Mouse (Mus musculus): Measurements from ENCODE around the gene Arhgap31. TPM values are rescaled to one million over a fixed set of nuclear protein-coding genes. Genes with fewer than 3 reads are reported as not detected.

Gene Arhgap31
- polyA plus RNA-seq, 1 experiment from 2014 or later = 6.6 TPM

GRCm38 (mm10) chr16:38676647-38677046 lies 36.4 kb downstream of the Arhgap31 start:
- Histone ChIP-seq H3K36me3 (no peaks in the 10 kb centered on the region), H3K9ac (no peak overlapping the region), H3K27me3 (no peaks in the 10 kb centered on the region), H3K4me3 (no peak overlapping the region), H3K4me2 (no peak overlapping the region), H3K4me1 (replicated peaks) (peaks cover 21% of the 10 kb centered on the region), H3K27ac (no peak overlapping the region), H3K9me3 (no peaks in the 10 kb centered on the region)
- no peak for ATAC-seq (ENCODE audit: low FRiP score)
- WGBS = 94% methylated on average over 4 of the region's 4 CpGs

GRCm38 (mm10) chr16:38675600-38676335 lies 37.3 kb downstream of the Arhgap31 start:
- peaks cover 25% of the 10 kb centered on the region for H3K4me1 ChIP-seq (replicated peaks)
- H3K9me3 ChIP-seq = no peaks in the 10 kb centered on the region
- no peak overlapping the region for H3K27ac ChIP-seq
- no peak overlapping the region for H3K4me3 ChIP-seq
- WGBS = 75% methylated on average over 9 of the region's 9 CpGs
- no peak overlapping the region for H3K9ac ChIP-seq
- H3K4me2 ChIP-seq = no peak overlapping the region
- no peaks in the 10 kb centered on the region for H3K36me3 ChIP-seq
- no peaks in the 10 kb centered on the region for H3K27me3 ChIP-seq
- no peak for ATAC-seq (ENCODE audit: low FRiP score)

DNA sequence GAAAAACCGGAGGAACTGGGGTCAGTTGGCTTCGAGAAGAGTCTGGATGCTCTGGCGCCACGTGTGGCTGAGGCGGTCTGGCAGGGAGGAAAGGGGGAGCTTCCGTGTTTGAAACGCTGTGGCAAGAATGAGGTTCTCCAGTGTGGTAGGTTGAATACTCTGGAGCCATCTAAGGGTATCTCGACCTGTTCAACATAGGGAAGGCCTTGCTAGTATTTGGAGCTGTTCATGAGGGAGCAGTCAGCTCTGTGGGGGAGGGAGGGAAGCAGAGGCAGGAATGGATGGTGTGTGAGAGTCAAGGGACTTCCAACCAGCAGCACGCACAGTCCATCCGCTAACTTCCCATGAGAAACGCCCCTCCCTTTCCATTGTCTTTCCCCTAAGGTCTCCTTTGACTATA lies 38.2 kb downstream of the Arhgap31 start:
- WGBS = 87% methylated on average over 11 of the region's 11 CpGs
- H3K4me3 ChIP-seq = no peak overlapping the region
- no peak for ATAC-seq (ENCODE audit: low FRiP score)
- H3K4me2 ChIP-seq = no peak overlapping the region
- no peaks in the 10 kb centered on the region for H3K36me3 ChIP-seq
- H3K9ac ChIP-seq = no peak overlapping the region
- H3K27me3 ChIP-seq = no peaks in the 10 kb centered on the region
- H3K4me1 ChIP-seq (replicated peaks) = peaks cover 34% of the 10 kb centered on the region
- H3K9me3 ChIP-seq = no peaks in the 10 kb centered on the region
- H3K27ac ChIP-seq = no peak overlapping the region

GRCm38 (mm10) chr16:38673511-38673910 lies 39.6 kb downstream of the Arhgap31 start:
- H3K4me3 ChIP-seq = no peak overlapping the region
- no peaks in the 10 kb centered on the region for H3K36me3 ChIP-seq
- no peak overlapping the region for H3K9ac ChIP-seq
- no peak overlapping the region for H3K4me2 ChIP-seq
- H3K9me3 ChIP-seq = no peaks in the 10 kb centered on the region
- peaks cover 43% of the 10 kb centered on the region for H3K4me1 ChIP-seq (replicated peaks)
- peak; percentile 93 for ATAC-seq (ENCODE audit: low FRiP score)
- H3K27me3 ChIP-seq = no peaks in the 10 kb centered on the region
- H3K27ac ChIP-seq = peak overlapping the region; percentile 79
- WGBS = 28% methylated on average over 15 of the region's 15 CpGs

DNA sequence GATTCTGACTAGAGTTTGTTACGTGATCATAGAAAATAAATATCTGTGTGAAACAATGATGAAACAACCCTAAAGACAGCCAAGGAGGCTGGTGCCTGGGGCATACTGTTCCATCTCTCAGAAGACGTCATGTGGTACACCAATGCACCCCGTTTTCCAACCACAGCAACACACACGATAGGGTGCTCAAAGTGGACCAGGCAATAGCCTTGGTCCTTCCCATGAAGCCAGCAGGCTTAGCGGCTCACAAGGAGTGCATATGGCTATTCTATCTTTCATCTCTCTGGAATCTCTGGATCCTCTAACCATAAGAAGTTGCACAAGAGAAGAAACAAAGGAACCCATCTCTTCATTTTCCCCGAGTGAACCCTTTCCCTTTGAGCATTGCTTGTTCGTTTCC lies 40.1 kb downstream of the Arhgap31 start:
- Histone ChIP-seq H3K4me3 (no peak overlapping the region), H3K9me3 (no peaks in the 10 kb centered on the region), H3K9ac (no peak overlapping the region), H3K4me2 (no peak overlapping the region), H3K36me3 (no peaks in the 10 kb centered on the region), H3K27me3 (no peaks in the 10 kb centered on the region), H3K27ac (peak overlapping the region; percentile 78), H3K4me1 (replicated peaks) (peaks cover 43% of the 10 kb centered on the region)
- ATAC-seq (ENCODE audit: low FRiP score) = no peak
- 89% methylated on average over 7 of the region's 7 CpGs for WGBS

DNA sequence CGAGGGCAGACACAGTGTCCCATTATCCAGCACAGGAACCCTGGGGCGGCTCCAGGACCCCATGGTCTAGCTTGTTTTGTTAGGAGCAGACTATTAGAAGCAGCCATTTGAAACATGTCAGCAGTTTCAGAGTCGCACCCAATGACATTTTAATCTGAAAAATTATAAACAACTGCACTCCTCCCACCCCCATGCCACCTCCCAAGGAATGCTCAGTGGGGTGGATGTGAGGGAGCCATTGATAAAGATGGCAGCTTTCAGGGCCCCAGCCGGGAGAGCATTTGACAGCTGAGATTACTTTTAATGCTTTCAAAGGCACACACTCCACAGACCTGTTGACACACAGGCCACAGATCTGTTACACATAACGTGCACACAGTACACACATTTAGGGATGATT lies 40.7 kb downstream of the Arhgap31 start:
- Histone ChIP-seq H3K4me2 (no peak overlapping the region), H3K4me3 (no peak overlapping the region), H3K9me3 (no peaks in the 10 kb centered on the region), H3K36me3 (no peaks in the 10 kb centered on the region), H3K9ac (no peak overlapping the region), H3K4me1 (replicated peaks) (peaks cover 43% of the 10 kb centered on the region), H3K27ac (no peak overlapping the region), H3K27me3 (no peaks in the 10 kb centered on the region)
- ATAC-seq (ENCODE audit: low FRiP score) = no peak
- WGBS = 49% methylated on average over 5 of the region's 5 CpGs

DNA sequence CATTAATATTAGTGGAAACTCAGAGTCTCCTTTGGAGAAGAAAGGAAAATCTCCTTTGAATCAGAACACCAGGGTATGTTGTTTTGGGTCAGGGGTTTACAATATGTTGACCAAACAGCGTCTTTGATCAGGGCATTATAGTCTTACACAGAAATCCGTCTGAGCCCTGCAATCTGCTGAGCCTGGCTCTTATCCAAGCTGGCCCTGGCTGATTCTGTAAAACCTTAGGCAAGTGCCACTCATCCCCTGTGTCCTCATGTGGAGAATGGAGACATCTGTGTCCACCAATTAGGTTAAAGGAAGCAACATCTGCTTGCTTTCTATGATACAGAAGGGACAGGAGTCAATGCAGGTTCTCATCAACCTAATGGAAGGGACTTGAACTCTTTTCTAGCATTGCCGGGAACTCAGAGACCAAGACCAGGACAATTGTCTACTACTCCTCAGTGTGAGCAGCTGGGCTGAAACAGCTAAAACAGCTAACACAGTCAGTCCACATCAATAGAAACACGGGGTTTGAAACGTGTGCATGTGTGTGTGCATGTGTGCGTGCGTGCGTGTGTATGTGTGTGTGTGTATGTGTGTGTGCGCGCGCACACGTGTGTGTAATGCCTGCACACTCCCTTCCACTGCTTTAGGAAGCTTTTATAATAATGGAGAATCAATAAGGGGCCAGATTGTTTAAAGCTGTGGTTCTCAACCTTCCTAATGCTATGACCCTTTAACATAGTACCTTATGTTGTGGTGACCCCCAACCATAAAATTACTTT lies 42.3 kb downstream of the Arhgap31 start:
- WGBS = 83% methylated on average over 12 of the region's 12 CpGs
- no peaks in the 10 kb centered on the region for H3K36me3 ChIP-seq
- no peak overlapping the region for H3K4me3 ChIP-seq
- no peak for ATAC-seq (ENCODE audit: low FRiP score)
- no peaks in the 10 kb centered on the region for H3K27me3 ChIP-seq
- no peak overlapping the region for H3K9ac ChIP-seq
- no peaks in the 10 kb centered on the region for H3K9me3 ChIP-seq
- peak overlapping the region; percentile 60 for H3K27ac ChIP-seq
- H3K4me1 ChIP-seq (replicated peaks) = peaks cover 48% of the 10 kb centered on the region
- H3K4me2 ChIP-seq = no peak overlapping the region

GRCm38 (mm10) chr16:38668871-38669675 lies 44.0 kb downstream of the Arhgap31 start:
- H3K36me3 ChIP-seq = no peaks in the 10 kb centered on the region
- H3K27ac ChIP-seq = no peak overlapping the region
- H3K4me1 ChIP-seq (replicated peaks) = peaks cover 47% of the 10 kb centered on the region
- H3K4me2 ChIP-seq = no peak overlapping the region
- H3K4me3 ChIP-seq = no peak overlapping the region
- H3K27me3 ChIP-seq = no peaks in the 10 kb centered on the region
- 89% methylated on average over 8 of the region's 8 CpGs for whole genome bisulfite sequencing
- no peak for ATAC-seq (ENCODE audit: low FRiP score)
- no peaks in the 10 kb centered on the region for H3K9me3 ChIP-seq
- H3K9ac ChIP-seq = no peak overlapping the region

DNA sequence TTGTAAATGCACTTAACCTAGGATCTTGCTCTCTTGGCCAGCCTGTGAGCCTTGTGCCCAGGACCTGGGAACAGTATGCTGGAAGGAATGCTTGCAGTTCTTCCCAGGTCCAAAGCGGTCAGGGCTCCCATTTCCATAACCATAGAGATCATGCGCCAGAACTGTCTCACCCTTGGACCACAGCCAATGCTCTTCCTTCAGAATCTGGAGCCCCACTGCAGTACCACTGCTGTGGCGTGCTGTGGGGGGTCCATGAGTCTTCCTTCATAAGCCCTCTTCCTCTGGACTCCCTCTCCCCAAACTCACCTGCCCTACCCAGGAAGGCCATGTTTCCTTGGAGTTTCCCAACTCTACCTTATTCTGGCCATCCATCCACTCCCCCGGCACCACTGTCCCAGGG lies 46.6 kb downstream of the Arhgap31 start:
- WGBS = 83% methylated on average over 4 of the region's 4 CpGs
- no peaks in the 10 kb centered on the region for H3K36me3 ChIP-seq
- H3K4me3 ChIP-seq = no peak overlapping the region
- no peaks in the 10 kb centered on the region for H3K9me3 ChIP-seq
- no peak overlapping the region for H3K4me2 ChIP-seq
- ATAC-seq (ENCODE audit: low FRiP score) = no peak
- H3K27ac ChIP-seq = no peak overlapping the region
- no peaks in the 10 kb centered on the region for H3K27me3 ChIP-seq
- H3K4me1 ChIP-seq (replicated peaks) = peaks cover 26% of the 10 kb centered on the region
- no peak overlapping the region for H3K9ac ChIP-seq

DNA sequence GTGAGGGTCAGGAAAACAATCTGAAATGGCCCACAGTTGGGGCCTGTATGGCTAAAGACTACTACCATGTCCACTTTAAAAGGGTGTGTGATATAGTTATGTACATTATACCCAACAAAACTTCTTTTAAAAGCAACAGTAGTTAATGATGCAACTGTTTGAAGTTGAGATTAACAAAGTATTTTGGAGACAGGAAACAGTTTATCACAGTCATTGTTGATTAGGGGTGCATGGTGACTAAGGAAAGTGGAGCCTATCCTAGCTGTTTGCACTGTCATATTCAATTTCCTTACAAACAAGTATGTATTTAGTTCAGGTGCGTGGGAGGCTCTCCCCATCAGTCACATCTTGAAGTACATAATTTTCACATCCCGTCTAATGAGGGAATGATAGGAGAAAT lies 47.1 kb downstream of the Arhgap31 start:
- ATAC-seq (ENCODE audit: low FRiP score) = no peak
- H3K27me3 ChIP-seq = no peaks in the 10 kb centered on the region
- no peak overlapping the region for H3K27ac ChIP-seq
- no peaks in the 10 kb centered on the region for H3K9me3 ChIP-seq
- no peaks in the 10 kb centered on the region for H3K36me3 ChIP-seq
- peaks cover 25% of the 10 kb centered on the region for H3K4me1 ChIP-seq (replicated peaks)
- H3K4me3 ChIP-seq = no peak overlapping the region
- H3K4me2 ChIP-seq = no peak overlapping the region
- no peak overlapping the region for H3K9ac ChIP-seq
- WGBS = 94% methylated on average over 2 of the region's 2 CpGs

DNA sequence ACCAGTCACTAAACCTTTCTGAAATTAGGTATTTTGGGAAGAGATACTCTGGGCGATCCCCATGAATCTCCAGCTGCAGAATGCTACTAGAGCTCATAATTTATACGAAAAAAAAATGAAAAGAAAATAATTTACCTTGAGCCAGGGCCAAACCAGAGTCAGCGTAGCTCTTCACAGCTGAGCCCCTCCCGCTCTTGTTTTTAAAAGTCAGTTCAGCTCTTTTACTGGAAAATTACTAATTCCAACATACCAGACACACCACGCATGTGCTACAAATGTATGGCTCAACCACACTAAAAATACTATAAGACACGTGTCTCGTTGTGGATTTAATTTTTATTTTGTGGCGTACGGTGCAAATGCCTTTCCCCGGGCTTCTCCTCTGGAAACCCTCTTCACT lies 50.5 kb downstream of the Arhgap31 start:
- H3K36me3 ChIP-seq = no peaks in the 10 kb centered on the region
- no peak overlapping the region for H3K9ac ChIP-seq
- ATAC-seq (ENCODE audit: low FRiP score) = no peak
- WGBS = 86% methylated on average over 10 of the region's 10 CpGs
- H3K4me2 ChIP-seq = no peak overlapping the region
- H3K4me3 ChIP-seq = no peak overlapping the region
- H3K9me3 ChIP-seq = no peaks in the 10 kb centered on the region
- H3K4me1 ChIP-seq (replicated peaks) = 0 out of 2 replicates have a peak, but pooled peaks cover 5% of the 10 kb centered on the region
- no peak overlapping the region for H3K27ac ChIP-seq
- H3K27me3 ChIP-seq = no peaks in the 10 kb centered on the region

- Histone ChIP-seq H3K9me3 (no peaks in the 10 kb centered on the region), H3K4me2 (no peak overlapping the region), H3K27me3 (no peaks in the 10 kb centered on the region), H3K4me3 (no peak overlapping the region), H3K36me3 (no peaks in the 10 kb centered on the region), H3K9ac (no peak overlapping the region), H3K27ac (no peak overlapping the region), H3K4me1 (replicated peaks) (0 out of 2 replicates have a peak, but pooled peaks cover 9% of the 10 kb centered on the region)
- no peak for ATAC-seq (ENCODE audit: low FRiP score)
- 82% methylated on average over 4 of the region's 4 CpGs for WGBS
These were observed 58.8 kb downstream of the Arhgap31 start for GRCm38 (mm10) chr16:38654308-38654707.

All from hindbrain, embryonic 13.5 days (tissue).